ENCODE assay signal across 21 mouse cellular contexts in genomic region chr2:62100526-62100925, GRCm38 (mm10). TPM values are rescaled to one million over a fixed set of nuclear protein-coding genes. Genes with fewer than 3 reads are reported as not detected.
DNase-seq lines count a peak whose midpoint lies in the region; TF ChIP-seq lines count a peak whose summit lies in the region.
"Had no signal": no experiment of that assay in that cellular context is flagged by ENCODE, and none has a peak within 500 bp of the region (broad histone marks: within the 10 kb centered on the region; RNA-seq: fewer than 3 reads in every experiment).

No protein-coding gene starts in this region.

- peaks cover 0 to 10% of the 10 kb centered on the region in 2 experiments; a peak in 1 of 4 replicates for H3K4me1 ChIP-seq in CH12.LX (ENCODE audit: control insufficient read depth in 1 of 2, insufficient read depth in 2 of 2)

- TF ChIP-seq RAD21 in CH12.LX (IDR thresholded peaks at IDR 0.05; ENCODE audit: low read depth, low read length) = no peak; the same call in 1 of the 2 replicates

- TF ChIP-seq POLR2A in CH12.LX (IDR thresholded peaks at IDR 0.05; ENCODE audit: low read depth, low read length) = no peak

- DNase-seq in A20 (ENCODE audit: low read depth, low spot score) (peak; percentile 83), CH12.LX (ENCODE audit: extremely low read depth) (peak; percentile 69)
- DNase-seq in spleen, adult 18-20 months = no peak
- no peak for DNase-seq in Muller cell, postnatal 12 days (ENCODE audit: inconsistent ontology term)
- DNase-seq: adrenal gland, adult 2 months; adrenal gland, adult 8-10 months; adrenal gland, postnatal 10 days; adrenal gland, postnatal 14 days; adrenal gland, postnatal 25 days; adrenal gland, postnatal 36 days; B cell, adult 2 months; cerebellum, adult 11 months; cerebellum, adult 11-12 months; cerebellum, adult 18-20 months; cerebellum, adult 2 months; cerebellum, adult 8-10 months; cerebellum, adult 9-10 months had no signal

- no peak overlapping the region for H3K4me3 ChIP-seq in CH12.LX (replicated peaks in 1 of 3; ENCODE audit: low read depth in 2 of 3, low read length in 2 of 3, poor library complexity in 1 of 3)

- peak; percentile 75 for TF ChIP-seq EP300 in CH12.LX (IDR thresholded peaks at IDR 0.05; ENCODE audit: low read length)

- H3K36me3 ChIP-seq in CH12.LX (replicated peaks in 1 of 2; ENCODE audit: control insufficient read depth in 1 of 2, insufficient read depth in 1 of 2, low read length in 1 of 2) = no peaks in the 10 kb centered on the region
- H3K36me3 ChIP-seq: G1E had no signal

- in situ Hi-C loops in CH12.LX (cut with MboI; ENCODE audit: low pct_ligation_motif_present, low pct_unique_long_range_greater_than_20kb, low sequenced_read_pairs) = no loop called here

- no peak overlapping the region for H3K4me2 ChIP-seq in CH12.LX (ENCODE audit: insufficient read depth, low read depth, poor library complexity, severe bottlenecking)

- H3K79me2 ChIP-seq in CH12.LX (replicated peaks; ENCODE audit: control insufficient read depth, extremely low read depth, insufficient read depth, poor library complexity, severe bottlenecking) = no peaks in the 10 kb centered on the region

- dilution Hi-C loops in CH12.LX (cut with MboI; ENCODE audit: extremely low pct_ligation_motif_present, extremely low pct_unique_long_range_greater_than_20kb, low sequenced_read_pairs) = no loop called here

- H3K9ac ChIP-seq in CH12.LX (ENCODE audit: insufficient read depth, low read depth) = no peak overlapping the region

- H3K27ac ChIP-seq in CH12.LX (ENCODE audit: insufficient read depth, low read depth) = no peak overlapping the region

- H3K27me3 ChIP-seq in CH12.LX (replicated peaks) = no peaks in the 10 kb centered on the region
- H3K27me3 ChIP-seq: Patski had no signal

- no peaks in the 10 kb centered on the region for H3K9me3 ChIP-seq in CH12.LX (replicated peaks; ENCODE audit: low read length)
- H3K9me3 ChIP-seq: G1E had no signal

- TF ChIP-seq CTCF in CH12.LX (conservative IDR thresholded peaks at IDR 0.05 in 1 of 2, IDR thresholded peaks at IDR 0.05 in 1 of 2; ENCODE audit: low read depth in 2 of 2, low read length in 2 of 2) = no peak

TF ChIP-seq in CH12.LX, 34 proteins besides CTCF, POLR2A, EP300 and RAD21:
- no peak for TF ChIP-seq NRF1 (IDR thresholded peaks at IDR 0.05; ENCODE audit: low read depth, low read length)
- peak; percentile 21; the same call in 1 of the 2 replicates for TF ChIP-seq TCF12 (IDR thresholded peaks at IDR 0.05; ENCODE audit: low read depth, low read length)
- TF ChIP-seq IRF4 (IDR thresholded peaks at IDR 0.05; ENCODE audit: low read depth, low read length) = peak; percentile 85

RNA-seq across cellular contexts. Expression of gene Slc4a10, which starts 54.3 kb away (rescaled TPM):
- total RNA-seq in CH12.LX (2012; rRNA removed) (not detected in 2 replicates), CH12.LX (2014; rRNA removed) (not detected in 2 replicates)
- not detected in 2 replicates for polyA plus RNA-seq in CH12.LX (2012; ENCODE audit: insufficient read length, low read depth)
- total RNA-seq: MEL had no signal
- polyA plus RNA-seq: C2C12, G1E, Patski had no signal

Comparison
In these comparisons a context has a peak if more than half of its experiments do, and no peak if none do; other contexts are left out.
1. DNase-seq: peak in A20 (single experiment) and CH12.LX (single experiment); none in spleen, adult 18-20 months (0 of 2) and Muller cell, postnatal 12 days (single experiment).